Mouse (Mus musculus): ENCODE data around the gene Atp5f1. TPM values are rescaled to one million over a fixed set of nuclear protein-coding genes. Genes with fewer than 3 reads are reported as not detected.

Atp5f1 gene
- polyA plus RNA-seq (2012; rRNA removed), result 215 and 224 TPM in 2 replicates

GRCm38 (mm10) chr3:105959999-105960398 lies at the start of gene Atp5f1:
TSS of gene Atp5f1 (minus strand) at chr3:105960099.

GRCm38 (mm10) chr3:105973411-105973810 lies 13.5 kb upstream of the Atp5f1 start, which contains the start of gene Ovgp1:
TSS of gene Ovgp1 (plus strand) at chr3:105973711.

GRCm38 (mm10) chr3:105958974-105959580 lies 822 bp downstream of the Atp5f1 start, which contains the start of gene Wdr77:
TSS of gene Wdr77 (plus strand) at chr3:105959369.

GRCm38 (mm10) chr3:105932240-105933071 lies 27.4 kb downstream of the Atp5f1 start, which contains the start of gene I830077J02Rik:
TSS of gene I830077J02Rik (minus strand) at chr3:105932664.

Other genes starting within 250 kb of the Atp5f1 start
- 33.5 and 36.6 TPM in 2 replicates for gene Rap1a, start 158.8 kb downstream of the Atp5f1 start, polyA plus RNA-seq (2012; rRNA removed)
- gene Adora3, start 89.2 kb downstream of the Atp5f1 start, polyA plus RNA-seq (2012; rRNA removed), result 0.72 and 0.78 TPM in 2 replicates
- gene Tmigd3, start 89.2 kb downstream of the Atp5f1 start, polyA plus RNA-seq (2012; rRNA removed), result 0.12 and 0.23 TPM in 2 replicates
- 5.5 and 6.6 TPM in 2 replicates for gene I830077J02Rik, start 27.4 kb downstream of the Atp5f1 start, polyA plus RNA-seq (2012; rRNA removed)
- 15.9 and 17.5 TPM in 2 replicates for gene Wdr77, start 730 bp downstream of the Atp5f1 start, polyA plus RNA-seq (2012; rRNA removed)
- 1.1 and 1.5 TPM in 2 replicates for gene Ovgp1, start 13.6 kb upstream of the Atp5f1 start, polyA plus RNA-seq (2012; rRNA removed)
- not detected in 2 replicates for gene Pifo, start 54.5 kb upstream of the Atp5f1 start, polyA plus RNA-seq (2012; rRNA removed)
- gene Chil5, start 72.7 kb upstream of the Atp5f1 start, polyA plus RNA-seq (2012; rRNA removed), result 0.08 and 0.14 TPM in 2 replicates
- gene Chia1, start 153.1 kb upstream of the Atp5f1 start, polyA plus RNA-seq (2012; rRNA removed), result 0.02 TPM in 1 of 2 replicates, not detected in the other
- 60.8 and 80.9 TPM in 2 replicates for gene Chil3, start 207.5 kb upstream of the Atp5f1 start, polyA plus RNA-seq (2012; rRNA removed)